Comparison of ENCODE assay signal across 1 mouse cellular context in the genomic region with DNA sequence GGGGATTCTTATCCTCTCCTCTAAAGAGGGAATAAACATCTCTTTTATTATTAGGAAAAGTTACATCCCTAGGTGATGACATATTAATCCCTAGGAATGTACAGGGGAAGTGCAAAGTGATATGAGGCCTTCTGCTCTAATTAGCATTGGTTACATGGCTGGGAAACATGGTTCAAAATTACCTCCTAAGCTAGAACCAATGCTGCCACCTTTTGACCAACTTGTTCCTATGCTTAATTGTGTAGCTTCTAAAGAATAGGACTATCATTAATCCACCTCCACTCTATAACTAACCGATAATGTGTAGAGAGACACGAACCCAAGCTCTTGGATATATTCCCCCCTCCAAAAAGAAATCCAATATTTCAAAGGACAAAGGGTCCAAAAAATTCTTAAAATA.
TF ChIP-seq lines count a peak whose summit lies in the region.

No protein-coding gene starts in this region.

TF ChIP-seq in CH12.LX, 34 proteins besides CTCF, POLR2A, EP300 and RAD21:
- TF ChIP-seq USF1 (IDR thresholded peaks at IDR 0.05; ENCODE audit: low read depth, low read length) (no peak), SMC3 (IDR thresholded peaks at IDR 0.05; ENCODE audit: low read depth, low read length) (peak; percentile 30; the same call in 1 of the 2 replicates)
